In genomic region chr19:10926123-10926621, GRCm38 (mm10) we compare ENCODE assay signal across 9 mouse cellular contexts. TPM values are rescaled to one million over a fixed set of nuclear protein-coding genes. Genes with fewer than 3 reads are reported as not detected.
DNase-seq lines count a peak whose midpoint lies in the region; ATAC-seq lines count a peak whose summit lies in the region.
"Had no signal": no experiment of that assay in that cellular context is flagged by ENCODE, and none has a peak within 500 bp of the region (broad histone marks: within the 10 kb centered on the region; RNA-seq: fewer than 3 reads in every experiment).

No protein-coding gene starts in this region.

- no peak overlapping the region for H3K9ac ChIP-seq in forebrain, embryonic 16.5 days (replicated peaks; ENCODE audit: low read depth, low read length)
- no peak overlapping the region for H3K9ac ChIP-seq in kidney, embryonic 15.5 days
- no peak overlapping the region for H3K9ac ChIP-seq in midbrain, embryonic 15.5 days

- no peak for DNase-seq in forebrain, embryonic 10.5 days (ENCODE audit: extremely low spot score, low spot score)
- DNase-seq in embryonic facial prominence, embryonic 10.5 days (ENCODE audit: low spot score) = peak; percentile 21
- DNase-seq in urinary bladder, postnatal 36 days (ENCODE audit: low spot score in 2 of 2) = no peak
- no peak for DNase-seq in spleen, adult 12 weeks (ENCODE audit: low spot score)

- peaks cover 23% of the 10 kb centered on the region for H3K4me1 ChIP-seq in forebrain, embryonic 10.5 days
- no peaks in the 10 kb centered on the region for H3K4me1 ChIP-seq in forebrain, embryonic 16.5 days (replicated peaks; ENCODE audit: control insufficient read depth, insufficient read depth, low read length)
- peaks cover 21% of the 10 kb centered on the region for H3K4me1 ChIP-seq in embryonic facial prominence, embryonic 10.5 days
- peaks cover 22% of the 10 kb centered on the region for H3K4me1 ChIP-seq in kidney, embryonic 15.5 days
- H3K4me1 ChIP-seq in midbrain, embryonic 15.5 days = no peaks in the 10 kb centered on the region

- 31% methylated on average over 6 of the region's 6 CpGs for WGBS in forebrain, embryonic 10.5 days
- WGBS in forebrain, embryonic 16.5 days = 19% methylated on average over 6 of the region's 6 CpGs
- 37% methylated on average over 6 of the region's 6 CpGs for WGBS in embryonic facial prominence, embryonic 10.5 days
- 27% methylated on average over 6 of the region's 6 CpGs for WGBS in kidney, embryonic 15.5 days
- 16% methylated on average over 6 of the region's 6 CpGs for WGBS in midbrain, embryonic 15.5 days

- no peaks in the 10 kb centered on the region for H3K27me3 ChIP-seq in forebrain, embryonic 10.5 days (ENCODE audit: poor library complexity, severe bottlenecking)
- H3K27me3 ChIP-seq in forebrain, embryonic 16.5 days (replicated peaks; ENCODE audit: control insufficient read depth, insufficient read depth, low read length) = no peaks in the 10 kb centered on the region
- H3K27me3 ChIP-seq in embryonic facial prominence, embryonic 10.5 days (replicated peaks; ENCODE audit: low read depth, poor library complexity, severe bottlenecking) = no peaks in the 10 kb centered on the region
- H3K27me3 ChIP-seq in kidney, embryonic 15.5 days = no peaks in the 10 kb centered on the region
- no peaks in the 10 kb centered on the region for H3K27me3 ChIP-seq in midbrain, embryonic 15.5 days (replicated peaks)

- H3K9me3 ChIP-seq in forebrain, embryonic 10.5 days = no peaks in the 10 kb centered on the region
- no peaks in the 10 kb centered on the region for H3K9me3 ChIP-seq in forebrain, embryonic 16.5 days (ENCODE audit: control insufficient read depth, low read length)
- H3K9me3 ChIP-seq in embryonic facial prominence, embryonic 10.5 days = no peaks in the 10 kb centered on the region
- H3K9me3 ChIP-seq in kidney, embryonic 15.5 days (replicated peaks) = no peaks in the 10 kb centered on the region
- H3K9me3 ChIP-seq in midbrain, embryonic 15.5 days = no peaks in the 10 kb centered on the region

- no peaks in the 10 kb centered on the region for H3K36me3 ChIP-seq in forebrain, embryonic 10.5 days (replicated peaks)
- no peaks in the 10 kb centered on the region for H3K36me3 ChIP-seq in forebrain, embryonic 16.5 days (ENCODE audit: control insufficient read depth, insufficient read depth)
- H3K36me3 ChIP-seq in embryonic facial prominence, embryonic 10.5 days (replicated peaks) = no peaks in the 10 kb centered on the region
- no peaks in the 10 kb centered on the region for H3K36me3 ChIP-seq in kidney, embryonic 15.5 days
- no peaks in the 10 kb centered on the region for H3K36me3 ChIP-seq in midbrain, embryonic 15.5 days (replicated peaks)

- H3K4me3 ChIP-seq in forebrain, embryonic 10.5 days = no peak overlapping the region
- H3K4me3 ChIP-seq in forebrain, embryonic 16.5 days (replicated peaks; ENCODE audit: low read length) = no peak overlapping the region
- H3K4me3 ChIP-seq in embryonic facial prominence, embryonic 10.5 days = no peak overlapping the region
- H3K4me3 ChIP-seq in kidney, embryonic 15.5 days (replicated peaks) = no peak overlapping the region
- no peak overlapping the region for H3K4me3 ChIP-seq in midbrain, embryonic 15.5 days

- H3K27ac ChIP-seq in forebrain, embryonic 10.5 days = peak overlapping the region; percentile 81
- no peak overlapping the region for H3K27ac ChIP-seq in forebrain, embryonic 16.5 days (ENCODE audit: low read length)
- H3K27ac ChIP-seq in embryonic facial prominence, embryonic 10.5 days (replicated peaks) = peak overlapping the region; percentile 78
- peak overlapping the region; percentile 81 for H3K27ac ChIP-seq in kidney, embryonic 15.5 days
- no peak overlapping the region for H3K27ac ChIP-seq in midbrain, embryonic 15.5 days

- ATAC-seq in forebrain, embryonic 16.5 days = no peak
- peak; percentile 55 for ATAC-seq in kidney, embryonic 15.5 days (replicated peaks; ENCODE audit: low FRiP score)
- ATAC-seq in midbrain, embryonic 15.5 days (replicated peaks) = 0 out of 2 replicates have a peak, but pooled peaks have one; percentile 33
- no peak for ATAC-seq in activated CD4-positive, CD25-positive, alpha-beta regulatory T cell, adult 4 months

- H3K4me2 ChIP-seq in forebrain, embryonic 16.5 days (ENCODE audit: low read length) = no peak overlapping the region
- H3K4me2 ChIP-seq in kidney, embryonic 15.5 days = peak overlapping the region; percentile 28
- no peak overlapping the region for H3K4me2 ChIP-seq in midbrain, embryonic 15.5 days

RNA-seq across cellular contexts. Expression of gene Zp1, which starts 5.7 kb away (rescaled TPM):
- polyA plus RNA-seq in forebrain, embryonic 10.5 days (2016; fragmentation: Nextera tagmentation; extraction: Ambion mirVana) = not detected in 2 replicates
- polyA plus RNA-seq in forebrain, embryonic 16.5 days (2015; fragmentation: Nextera tagmentation; extraction: Ambion mirVana) = 0.16 and 0.56 TPM in 2 replicates
- polyA plus RNA-seq in embryonic facial prominence, embryonic 10.5 days (2016; fragmentation: Nextera tagmentation; extraction: Ambion mirVana) = not detected in 2 replicates
- not detected in 2 replicates for polyA plus RNA-seq in kidney, embryonic 15.5 days (2015; fragmentation: Nextera tagmentation; extraction: Ambion mirVana)
- polyA plus RNA-seq in midbrain, embryonic 15.5 days (2015; fragmentation: Nextera tagmentation; extraction: Ambion mirVana) = 0.49 and 0.79 TPM in 2 replicates
- not detected for polyA plus RNA-seq in activated CD4-positive, CD25-positive, alpha-beta regulatory T cell, adult 4 months (2017; shearing (Covaris generic))
- polyA plus RNA-seq: liver, embryonic 16.5 days had no signal

RNA-seq across cellular contexts. Expression of gene Ptgdr2, which starts 10.8 kb away (rescaled TPM):
- polyA plus RNA-seq in forebrain, embryonic 10.5 days (2016; fragmentation: Nextera tagmentation; extraction: Ambion mirVana) = 0.06 and 0.09 TPM in 2 replicates
- polyA plus RNA-seq in forebrain, embryonic 16.5 days (2015; fragmentation: Nextera tagmentation; extraction: Ambion mirVana) = 0.12 and 0.13 TPM in 2 replicates
- 0.09 TPM in 1 of 2 replicates, not detected in the other for polyA plus RNA-seq in embryonic facial prominence, embryonic 10.5 days (2016; fragmentation: Nextera tagmentation; extraction: Ambion mirVana)
- polyA plus RNA-seq in kidney, embryonic 15.5 days (2015; fragmentation: Nextera tagmentation; extraction: Ambion mirVana) = 0.08 and 0.09 TPM in 2 replicates
- polyA plus RNA-seq in midbrain, embryonic 15.5 days (2015; fragmentation: Nextera tagmentation; extraction: Ambion mirVana) = 0.06 and 0.12 TPM in 2 replicates
- not detected for polyA plus RNA-seq in activated CD4-positive, CD25-positive, alpha-beta regulatory T cell, adult 4 months (2017; shearing (Covaris generic))

RNA-seq across cellular contexts. Expression of gene Ccdc86, which starts 22.9 kb away (rescaled TPM):
- 45.0 and 46.0 TPM in 2 replicates for polyA plus RNA-seq in forebrain, embryonic 10.5 days (2016; fragmentation: Nextera tagmentation; extraction: Ambion mirVana)
- polyA plus RNA-seq in forebrain, embryonic 16.5 days (2015; fragmentation: Nextera tagmentation; extraction: Ambion mirVana) = 18.8 TPM in 2 replicates
- polyA plus RNA-seq in embryonic facial prominence, embryonic 10.5 days (2016; fragmentation: Nextera tagmentation; extraction: Ambion mirVana) = 47.2 and 51.5 TPM in 2 replicates
- 33.1 and 33.4 TPM in 2 replicates for polyA plus RNA-seq in kidney, embryonic 15.5 days (2015; fragmentation: Nextera tagmentation; extraction: Ambion mirVana)
- polyA plus RNA-seq in midbrain, embryonic 15.5 days (2015; fragmentation: Nextera tagmentation; extraction: Ambion mirVana) = 13.3 and 14.1 TPM in 2 replicates
- polyA plus RNA-seq in activated CD4-positive, CD25-positive, alpha-beta regulatory T cell, adult 4 months (2017; shearing (Covaris generic)) = 10 to 100 TPM in 1 of 2 experiments, 1 to 10 TPM in 1; 7.9 to 11.1 TPM

RNA-seq across cellular contexts. Expression of gene Prpf19, which starts 31.1 kb away (rescaled TPM):
- polyA plus RNA-seq in forebrain, embryonic 10.5 days (2016; fragmentation: Nextera tagmentation; extraction: Ambion mirVana) = 43.8 and 47.1 TPM in 2 replicates
- polyA plus RNA-seq in forebrain, embryonic 16.5 days (2015; fragmentation: Nextera tagmentation; extraction: Ambion mirVana) = 42.8 and 43.3 TPM in 2 replicates
- 38.9 and 42.0 TPM in 2 replicates for polyA plus RNA-seq in embryonic facial prominence, embryonic 10.5 days (2016; fragmentation: Nextera tagmentation; extraction: Ambion mirVana)
- polyA plus RNA-seq in kidney, embryonic 15.5 days (2015; fragmentation: Nextera tagmentation; extraction: Ambion mirVana) = 48.1 and 49.4 TPM in 2 replicates
- polyA plus RNA-seq in midbrain, embryonic 15.5 days (2015; fragmentation: Nextera tagmentation; extraction: Ambion mirVana) = 44.5 and 47.5 TPM in 2 replicates
- polyA plus RNA-seq in activated CD4-positive, CD25-positive, alpha-beta regulatory T cell, adult 4 months (2017; shearing (Covaris generic)) = 10 to 100 TPM; 11.7 to 29.4 TPM

RNA-seq across cellular contexts. Expression of gene Tmem109, which starts 44.4 kb away (rescaled TPM):
- polyA plus RNA-seq in forebrain, embryonic 10.5 days (2016; fragmentation: Nextera tagmentation; extraction: Ambion mirVana) = 51.4 and 53.8 TPM in 2 replicates
- 43.7 and 46.1 TPM in 2 replicates for polyA plus RNA-seq in forebrain, embryonic 16.5 days (2015; fragmentation: Nextera tagmentation; extraction: Ambion mirVana)
- polyA plus RNA-seq in embryonic facial prominence, embryonic 10.5 days (2016; fragmentation: Nextera tagmentation; extraction: Ambion mirVana) = 60.8 and 63.7 TPM in 2 replicates
- polyA plus RNA-seq in kidney, embryonic 15.5 days (2015; fragmentation: Nextera tagmentation; extraction: Ambion mirVana) = 93.6 and 105 TPM in 2 replicates
- 46.2 and 48.4 TPM in 2 replicates for polyA plus RNA-seq in midbrain, embryonic 15.5 days (2015; fragmentation: Nextera tagmentation; extraction: Ambion mirVana)
- 10 to 100 TPM; 59.2 to 65.4 TPM for polyA plus RNA-seq in activated CD4-positive, CD25-positive, alpha-beta regulatory T cell, adult 4 months (2017; shearing (Covaris generic))

Comparison
In these comparisons a context has a peak if more than half of its experiments do, and no peak if none do; other contexts are left out.
1. H3K27ac ChIP-seq: peak in forebrain, embryonic 10.5 days (single experiment), embryonic facial prominence, embryonic 10.5 days (single experiment) and kidney, embryonic 15.5 days (single experiment); none in forebrain, embryonic 16.5 days (single experiment) and midbrain, embryonic 15.5 days (single experiment).
2. ATAC-seq: peak in kidney, embryonic 15.5 days (single experiment) and midbrain, embryonic 15.5 days (single experiment); none in forebrain, embryonic 16.5 days (single experiment) and activated CD4-positive, CD25-positive, alpha-beta regulatory T cell, adult 4 months (single experiment).